Mouse (Mus musculus) neural tube, embryonic 12.5 days (tissue): Measurements from ENCODE around the gene Slc31a1. TPM values are rescaled to one million over a fixed set of nuclear protein-coding genes. Genes with fewer than 3 reads are reported as not detected.

Source experiments
- ATAC-seq: fragments of 200-750 bp; cut with Nextera tagmentation; 2 replicates; pipeline ENCODE4 v1.8.0; 2017; ENCODE audit warnings: low read depth, mild to moderate bottlenecking, moderate TSS enrichment, moderate library complexity; ENCODE audit not compliant: low FRiP score
- H3K27ac ChIP-seq: fragments of 300-500 bp; sonication (generic); 2 replicates; pipeline ENCODE4 v1.5.1; 2016
- H3K27me3 ChIP-seq: fragments of 300-500 bp; sonication (generic); replicated peaks from 2 replicates; pipeline ENCODE4 v1.6.1; 2016; ENCODE audit warnings: mild to moderate bottlenecking
- H3K36me3 ChIP-seq: fragments of 300-500 bp; sonication (generic); 2 replicates; pipeline ENCODE4 v1.6.1; 2016; ENCODE audit warnings: mild to moderate bottlenecking
- H3K4me1 ChIP-seq: fragments of 300-500 bp; sonication (generic); 2 replicates; pipeline ENCODE4 v1.6.1; 2016
- H3K4me2 ChIP-seq: fragments of 300-500 bp; sonication (generic); replicated peaks from 2 replicates; pipeline ENCODE4 v1.6.1; 2016; ENCODE audit warnings: mild to moderate bottlenecking
- H3K4me3 ChIP-seq: fragments of 300-500 bp; sonication (generic); 2 replicates; pipeline ENCODE4 v1.5.1; 2016
- H3K9ac ChIP-seq: fragments of 300-500 bp; sonication (generic); 2 replicates; pipeline ENCODE4 v1.6.1; 2016; ENCODE audit warnings: mild to moderate bottlenecking
- H3K9me3 ChIP-seq: fragments of 300-500 bp; sonication (generic); 2 replicates; pipeline ENCODE4 v1.6.1; 2016; ENCODE audit warnings: mild to moderate bottlenecking
- WGBS: fragments of 180-500 bp; shearing (Covaris S2); methylation state at CpG from one replicate; pipeline ENCODE4 v1.1.7; 2016; 5-methylcytosine and 5-hydroxymethylcytosine counted together
- polyA plus RNA-seq: library from polyadenylated mRNA; unstranded; fragments of >200 nt; fragmentation: Nextera tagmentation; extraction: Ambion mirVana; gene quantifications from 2 replicates; pipeline ENCODE4 v1.2.1, GENCODE M21; 2016

The Slc31a1 gene
- polyA plus RNA-seq, 1 experiment from 2014 or later: 40.7 TPM

DNA sequence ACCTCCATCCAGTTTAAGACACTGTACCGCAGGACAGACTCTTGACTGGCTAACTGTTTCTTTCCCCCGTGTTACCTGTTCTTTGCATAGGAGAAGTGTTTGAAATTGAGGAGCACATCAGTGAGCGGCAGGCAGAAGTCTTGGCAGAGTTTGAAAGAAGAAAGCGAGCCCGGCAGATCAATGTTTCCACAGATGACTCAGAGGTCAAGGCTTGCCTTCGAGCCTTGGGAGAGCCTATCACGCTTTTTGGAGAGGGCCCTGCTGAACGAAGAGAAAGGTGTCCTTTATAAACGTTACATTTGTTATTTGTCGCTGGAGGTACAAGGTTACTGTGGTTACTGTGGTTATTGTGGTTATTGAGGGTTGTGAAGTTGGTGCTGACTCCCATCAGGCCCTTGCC is 51.1 kb downstream of the Slc31a1 start:
- no peak overlapping the region for H3K27ac ChIP-seq
- no peak for ATAC-seq
- H3K36me3 ChIP-seq: peaks cover 48% of the 10 kb centered on the region

GRCm38 (mm10) chr4:62418448-62418847 is 57.9 kb downstream of the Slc31a1 start:
- H3K9ac ChIP-seq: no peak overlapping the region
- H3K36me3 ChIP-seq: peaks cover 98% of the 10 kb centered on the region
- no peak overlapping the region for H3K27ac ChIP-seq
- no peaks in the 10 kb centered on the region for H3K27me3 ChIP-seq
- no peak overlapping the region for H3K4me3 ChIP-seq
- 94% methylated on average over 8 of the region's 8 CpGs for WGBS
- ATAC-seq: no peak
- H3K9me3 ChIP-seq: no peaks in the 10 kb centered on the region
- no peak overlapping the region for H3K4me2 ChIP-seq
- H3K4me1 ChIP-seq: no peaks in the 10 kb centered on the region

More for the DNA sequence above, 51.1 kb downstream of the Slc31a1 start:
- no peaks in the 10 kb centered on the region for H3K9me3 ChIP-seq
- peaks cover 13% of the 10 kb centered on the region for H3K4me1 ChIP-seq
- H3K9ac ChIP-seq: no peak overlapping the region
- 97% methylated on average over 10 of the region's 10 CpGs for WGBS
- no peak overlapping the region for H3K4me2 ChIP-seq
- no peaks in the 10 kb centered on the region for H3K27me3 ChIP-seq
- H3K4me3 ChIP-seq: no peak overlapping the region

DNA sequence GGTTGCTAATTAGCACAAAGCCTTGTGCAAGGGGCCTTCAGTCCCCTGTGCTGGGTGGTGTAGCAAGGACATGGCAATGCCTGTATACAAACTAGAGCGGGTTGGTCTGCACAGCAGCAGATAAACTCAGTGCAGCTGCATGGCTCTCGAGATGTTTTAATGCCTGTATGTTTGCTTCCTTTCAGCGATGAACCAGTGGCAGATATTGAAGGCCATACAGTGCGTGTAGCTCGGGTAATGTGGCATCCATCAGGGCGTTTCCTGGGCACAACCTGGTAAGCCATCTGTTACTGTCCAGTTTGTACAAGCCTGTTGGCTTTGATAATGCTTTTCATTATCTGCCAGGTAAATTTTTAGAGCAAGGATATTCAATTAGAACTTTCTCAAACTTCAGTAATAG is 58.6 kb downstream of the Slc31a1 start:
- Histone ChIP-seq H3K36me3 (peaks cover 99% of the 10 kb centered on the region), H3K4me1 (no peaks in the 10 kb centered on the region), H3K4me2 (no peak overlapping the region), H3K4me3 (no peak overlapping the region), H3K9ac (no peak overlapping the region), H3K27me3 (no peaks in the 10 kb centered on the region), H3K27ac (no peak overlapping the region), H3K9me3 (no peaks in the 10 kb centered on the region)
- 96% methylated on average over 6 of the region's 6 CpGs for WGBS
- no peak for ATAC-seq

DNA sequence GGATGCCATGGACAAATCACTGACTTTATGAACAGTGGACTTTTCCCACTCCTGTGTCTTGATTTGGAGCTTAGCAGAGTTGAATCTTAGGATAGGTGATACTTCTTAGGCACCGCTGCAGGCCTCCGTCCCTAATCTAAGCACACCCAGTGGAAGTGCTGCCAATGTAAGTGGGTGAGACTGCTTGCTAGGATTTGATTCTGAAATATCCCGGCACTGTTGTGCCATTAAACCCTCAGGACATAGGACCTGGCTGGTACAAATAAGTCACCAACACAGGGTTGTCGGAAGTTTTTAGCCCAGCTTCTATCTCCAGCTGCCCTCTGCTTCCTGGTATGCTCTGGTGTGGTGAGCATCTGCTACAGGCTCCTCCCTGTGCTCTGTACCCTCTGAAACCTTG is 65.4 kb downstream of the Slc31a1 start:
- 95% methylated on average over 4 of the region's 4 CpGs for WGBS
- Histone ChIP-seq H3K27ac (no peak overlapping the region), H3K27me3 (no peaks in the 10 kb centered on the region), H3K9me3 (no peaks in the 10 kb centered on the region), H3K36me3 (peaks cover 50% of the 10 kb centered on the region), H3K4me1 (no peaks in the 10 kb centered on the region), H3K4me3 (no peak overlapping the region), H3K9ac (no peak overlapping the region), H3K4me2 (no peak overlapping the region)
- ATAC-seq: no peak

GRCm38 (mm10) chr4:62427978-62428758 is 67.6 kb downstream of the Slc31a1 start:
- H3K27ac ChIP-seq: no peak overlapping the region
- no peaks in the 10 kb centered on the region for H3K27me3 ChIP-seq
- H3K9ac ChIP-seq: no peak overlapping the region
- peaks cover 27% of the 10 kb centered on the region for H3K36me3 ChIP-seq
- H3K4me3 ChIP-seq: no peak overlapping the region
- no peak overlapping the region for H3K4me2 ChIP-seq
- H3K9me3 ChIP-seq: no peaks in the 10 kb centered on the region
- ATAC-seq: no peak
- 80% methylated on average over 17 of the region's 17 CpGs for WGBS
- H3K4me1 ChIP-seq: no peaks in the 10 kb centered on the region

- no peaks in the 10 kb centered on the region for H3K4me1 ChIP-seq
- no peak for ATAC-seq
- H3K9ac ChIP-seq: no peak overlapping the region
- H3K4me3 ChIP-seq: no peak overlapping the region
- no peaks in the 10 kb centered on the region for H3K27me3 ChIP-seq
- WGBS: 93% methylated on average over 9 of the region's 9 CpGs
- no peak overlapping the region for H3K4me2 ChIP-seq
- H3K27ac ChIP-seq: no peak overlapping the region
- H3K36me3 ChIP-seq: peaks cover 15% of the 10 kb centered on the region
- H3K9me3 ChIP-seq: no peaks in the 10 kb centered on the region
Measured at GRCm38 (mm10) chr4:62429616-62430015, 69.1 kb downstream of the Slc31a1 start.

GRCm38 (mm10) chr4:62430678-62431077 is 70.2 kb downstream of the Slc31a1 start:
- H3K9me3 ChIP-seq: no peaks in the 10 kb centered on the region
- H3K4me1 ChIP-seq: no peaks in the 10 kb centered on the region
- no peak overlapping the region for H3K4me2 ChIP-seq
- peaks cover 5% of the 10 kb centered on the region for H3K36me3 ChIP-seq
- ATAC-seq: no peak
- no peak overlapping the region for H3K27ac ChIP-seq
- H3K4me3 ChIP-seq: no peak overlapping the region
- H3K27me3 ChIP-seq: no peaks in the 10 kb centered on the region
- no peak overlapping the region for H3K9ac ChIP-seq

DNA sequence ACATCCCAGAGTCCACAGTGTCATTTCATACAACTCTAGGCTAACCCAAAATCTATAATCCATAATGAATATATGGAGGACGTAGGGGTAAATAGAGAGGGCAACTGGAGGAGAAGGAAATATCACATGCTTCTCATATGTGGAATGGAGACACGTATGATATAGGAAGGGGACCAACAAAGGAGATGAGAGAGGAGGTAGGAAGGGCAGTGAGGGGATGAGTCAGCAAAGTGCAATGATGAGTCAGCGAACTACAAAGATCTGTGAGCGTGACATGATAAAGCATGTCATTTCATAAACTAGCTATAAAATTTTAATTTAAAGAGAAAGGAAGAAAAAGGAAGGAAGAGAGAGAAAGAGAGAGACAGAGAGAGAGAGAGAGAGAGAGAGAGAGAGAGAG is 71.0 kb downstream of the Slc31a1 start:
- Histone ChIP-seq H3K36me3 (no peaks in the 10 kb centered on the region), H3K9ac (no peak overlapping the region), H3K9me3 (no peaks in the 10 kb centered on the region)

GRCm38 (mm10) chr4:62433939-62434870 is 73.7 kb downstream of the Slc31a1 start:
- no peak for ATAC-seq

More for the DNA sequence above, 71.0 kb downstream of the Slc31a1 start:
- Histone ChIP-seq H3K4me2 (no peak overlapping the region), H3K27ac (no peak overlapping the region), H3K27me3 (no peaks in the 10 kb centered on the region), H3K4me1 (no peaks in the 10 kb centered on the region), H3K4me3 (no peak overlapping the region)
- no peak for ATAC-seq
- 87% methylated on average over 4 of the region's 4 CpGs for WGBS

DNA sequence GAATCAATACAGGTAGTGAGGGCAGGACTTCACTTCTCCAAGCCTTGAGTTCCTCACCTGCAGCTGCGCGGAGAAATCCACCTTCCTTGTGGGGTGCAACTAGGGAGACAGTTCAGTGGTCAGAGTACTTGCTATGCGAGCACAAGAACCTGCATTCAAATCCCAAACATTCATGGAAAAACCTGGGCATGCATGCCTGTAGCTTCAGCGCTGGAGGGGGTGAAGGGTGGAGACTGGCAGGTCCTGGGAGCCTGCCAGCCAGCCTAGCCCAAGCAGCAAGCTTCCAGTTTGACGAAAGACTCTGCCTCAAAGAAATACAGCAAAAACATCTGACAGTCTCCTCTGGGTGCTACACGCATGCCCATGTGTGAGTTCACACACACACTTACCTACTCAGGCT is 74.6 kb downstream of the Slc31a1 start, which contains the start of gene Rnf183:
Rnf183 (minus strand) TSS at position 172 of the 400 bp plus-strand sequence.
- no peak within 1 kb of the TSS for H3K9ac ChIP-seq
- no peaks in the 10 kb centered on the region for H3K4me1 ChIP-seq
- H3K27me3 ChIP-seq: no peaks in the 10 kb centered on the region
- H3K4me3 ChIP-seq: no peak within 1 kb of the TSS
- no peak within 1 kb of the TSS for H3K27ac ChIP-seq
- no peak within 1 kb of the TSS for H3K4me2 ChIP-seq
- WGBS: 91% methylated on average over 6 of the region's 6 CpGs
- no peaks in the 10 kb centered on the region for H3K9me3 ChIP-seq
- no peak for ATAC-seq
- no peaks in the 10 kb centered on the region for H3K36me3 ChIP-seq

More at GRCm38 (mm10) chr4:62433939-62434870, 73.7 kb downstream of the Slc31a1 start:
- Histone ChIP-seq H3K9me3 (no peaks in the 10 kb centered on the region), H3K27me3 (no peaks in the 10 kb centered on the region), H3K4me2 (no peak overlapping the region), H3K36me3 (no peaks in the 10 kb centered on the region), H3K27ac (no peak overlapping the region), H3K9ac (no peak overlapping the region), H3K4me3 (no peak overlapping the region), H3K4me1 (no peaks in the 10 kb centered on the region)
- WGBS: 77% methylated on average over 7 of the region's 7 CpGs

- Histone ChIP-seq H3K27me3 (no peaks in the 10 kb centered on the region), H3K27ac (no peak overlapping the region), H3K4me2 (no peak overlapping the region), H3K36me3 (no peaks in the 10 kb centered on the region), H3K4me3 (no peak overlapping the region), H3K9ac (no peak overlapping the region), H3K4me1 (no peaks in the 10 kb centered on the region), H3K9me3 (no peaks in the 10 kb centered on the region)
- 89% methylated on average over 3 of the region's 3 CpGs for WGBS
- ATAC-seq: no peak
Measured at GRCm38 (mm10) chr4:62437256-62437778, 76.8 kb downstream of the Slc31a1 start.

- H3K27me3 ChIP-seq: no peaks in the 10 kb centered on the region
- no peak overlapping the region for H3K27ac ChIP-seq
- no peak overlapping the region for H3K4me2 ChIP-seq
- 84% methylated on average over 7 of the region's 7 CpGs for WGBS
- no peak overlapping the region for H3K9ac ChIP-seq
- no peak for ATAC-seq
- H3K36me3 ChIP-seq: no peaks in the 10 kb centered on the region
- no peak overlapping the region for H3K4me3 ChIP-seq
- no peaks in the 10 kb centered on the region for H3K4me1 ChIP-seq
- H3K9me3 ChIP-seq: no peaks in the 10 kb centered on the region
Measured at GRCm38 (mm10) chr4:62437871-62438270, 77.3 kb downstream of the Slc31a1 start.
